Mouse (Mus musculus): ENCODE data around the gene Zfp989. TPM values are rescaled to one million over a fixed set of nuclear protein-coding genes. Genes with fewer than 3 reads are reported as not detected.
"Not testable (repeated sequence)": the region's sequence is repeated elsewhere in the genome, so short reads cannot be mapped to it uniquely, and the experiment has no call there.

Gene Zfp989
- 0.75 and 0.78 TPM in 2 replicates for total RNA-seq (2014; fragmentation: Nextera tagmentation)
- not detected in 2 replicates for total RNA-seq (2017)
- not detected in 2 replicates for polyA plus RNA-seq (2012)

- not testable (repeated sequence) for H3K27me3 ChIP-seq (ENCODE audit: insufficient read depth, low read length); DNase-seq (ENCODE audit: low spot score); H3K4me3 ChIP-seq (ENCODE audit: low read depth, low read length); ATAC-seq (ENCODE audit: extremely low read depth, insufficient number of reproducible peaks, low FRiP score, poor library complexity, severe bottlenecking); H3K36me3 ChIP-seq (replicated peaks); H3K9me3 ChIP-seq (replicated peaks); H3K4me1 ChIP-seq (ENCODE audit: insufficient read depth, low read depth, low read length)
Observed at GRCm38 (mm10) chr4:146971757-146972156, at the start of gene Zfp989. Zfp989 (plus strand) TSS chr4:146971976.

- ATAC-seq (ENCODE audit: extremely low read depth, insufficient number of reproducible peaks, low FRiP score, poor library complexity, severe bottlenecking) (no peak), DNase-seq (ENCODE audit: low spot score) (no peak)
- H3K4me3 ChIP-seq (ENCODE audit: low read depth, low read length) = peak overlapping the region; percentile 56; the same call in 1 of the 2 replicates
- H3K27me3 ChIP-seq (ENCODE audit: insufficient read depth, low read length) = no peaks in the 10 kb centered on the region
- no peak for TF ChIP-seq CTCF (IDR thresholded peaks at IDR 0.05; ENCODE audit: low read depth, low read length)
- no peak for TF ChIP-seq GATA2 (IDR thresholded peaks at IDR 0.05; ENCODE audit: borderline replicate concordance, low read depth, low read length)
- no peak for TF ChIP-seq TAL1 (conservative IDR thresholded peaks at IDR 0.05; ENCODE audit: low read depth, low read length)
- no peak for TF ChIP-seq POLR2AphosphoS5 (IDR thresholded peaks at IDR 0.05; ENCODE audit: insufficient replicate concordance, low read depth, low read length)
- no peak for TF ChIP-seq GATA1 (IDR thresholded peaks at IDR 0.05; ENCODE audit: borderline replicate concordance, low read length)
- H3K36me3 ChIP-seq (replicated peaks) = no peaks in the 10 kb centered on the region
- H3K4me1 ChIP-seq (ENCODE audit: insufficient read depth, low read depth, low read length) = no peaks in the 10 kb centered on the region
- peaks cover 11% of the 10 kb centered on the region for H3K9me3 ChIP-seq (replicated peaks)
Observed at GRCm38 (mm10) chr4:146932311-146933082, 39.3 kb upstream of the Zfp989 start.

- not testable (repeated sequence) for DNase-seq (ENCODE audit: low spot score); ATAC-seq (ENCODE audit: extremely low read depth, insufficient number of reproducible peaks, low FRiP score, poor library complexity, severe bottlenecking)
Observed at GRCm38 (mm10) chr4:146941691-146942090, 30.1 kb upstream of the Zfp989 start.

GRCm38 (mm10) chr4:146976581-146976980 lies 4.8 kb downstream of the Zfp989 start:
- not testable (repeated sequence) for H3K9me3 ChIP-seq (replicated peaks); H3K36me3 ChIP-seq (replicated peaks)

More at GRCm38 (mm10) chr4:146941691-146942090, 30.1 kb upstream of the Zfp989 start:
- H3K36me3 ChIP-seq (replicated peaks); H3K27me3 ChIP-seq (ENCODE audit: insufficient read depth, low read length); H3K4me1 ChIP-seq (ENCODE audit: insufficient read depth, low read depth, low read length); H3K9me3 ChIP-seq (replicated peaks); H3K4me3 ChIP-seq (ENCODE audit: low read depth, low read length): not testable (repeated sequence)

GRCm38 (mm10) chr4:147018400-147018799 lies 46.6 kb downstream of the Zfp989 start:
- not testable (repeated sequence) for H3K4me1 ChIP-seq (ENCODE audit: insufficient read depth, low read depth, low read length); H3K9me3 ChIP-seq (replicated peaks); DNase-seq (ENCODE audit: low spot score); H3K36me3 ChIP-seq (replicated peaks); H3K27me3 ChIP-seq (ENCODE audit: insufficient read depth, low read length); H3K4me3 ChIP-seq (ENCODE audit: low read depth, low read length)
- peak; percentile 34; the same call in 1 of the 2 replicates for ATAC-seq (ENCODE audit: extremely low read depth, insufficient number of reproducible peaks, low FRiP score, poor library complexity, severe bottlenecking)

More at GRCm38 (mm10) chr4:146976581-146976980, 4.8 kb downstream of the Zfp989 start:
- not testable (repeated sequence) for H3K4me3 ChIP-seq (ENCODE audit: low read depth, low read length); DNase-seq (ENCODE audit: low spot score); H3K4me1 ChIP-seq (ENCODE audit: insufficient read depth, low read depth, low read length); H3K27me3 ChIP-seq (ENCODE audit: insufficient read depth, low read length); ATAC-seq (ENCODE audit: extremely low read depth, insufficient number of reproducible peaks, low FRiP score, poor library complexity, severe bottlenecking)

- H3K36me3 ChIP-seq (replicated peaks); DNase-seq (ENCODE audit: low spot score); H3K4me1 ChIP-seq (ENCODE audit: insufficient read depth, low read depth, low read length); H3K9me3 ChIP-seq (replicated peaks); H3K27me3 ChIP-seq (ENCODE audit: insufficient read depth, low read length); ATAC-seq (ENCODE audit: extremely low read depth, insufficient number of reproducible peaks, low FRiP score, poor library complexity, severe bottlenecking); H3K4me3 ChIP-seq (ENCODE audit: low read depth, low read length): not testable (repeated sequence)
Observed at GRCm38 (mm10) chr4:147021550-147021949, 49.8 kb downstream of the Zfp989 start, which contains the start of gene Rex2. Rex2 (plus strand) TSS chr4:147021850.

- H3K4me1 ChIP-seq (ENCODE audit: insufficient read depth, low read depth, low read length); DNase-seq (ENCODE audit: low spot score); H3K36me3 ChIP-seq (replicated peaks); H3K4me3 ChIP-seq (ENCODE audit: low read depth, low read length); H3K27me3 ChIP-seq (ENCODE audit: insufficient read depth, low read length); H3K9me3 ChIP-seq (replicated peaks); ATAC-seq (ENCODE audit: extremely low read depth, insufficient number of reproducible peaks, low FRiP score, poor library complexity, severe bottlenecking): not testable (repeated sequence)
Observed at GRCm38 (mm10) chr4:147026374-147026773, 54.6 kb downstream of the Zfp989 start.

GRCm38 (mm10) chr4:147031308-147032036 lies 59.7 kb downstream of the Zfp989 start:
- not testable (repeated sequence) for H3K4me3 ChIP-seq (ENCODE audit: low read depth, low read length); H3K27me3 ChIP-seq (ENCODE audit: insufficient read depth, low read length); H3K36me3 ChIP-seq (replicated peaks); H3K9me3 ChIP-seq (replicated peaks); H3K4me1 ChIP-seq (ENCODE audit: insufficient read depth, low read depth, low read length); DNase-seq (ENCODE audit: low spot score)
- peak; percentile 34; the same call in 1 of the 2 replicates for ATAC-seq (ENCODE audit: extremely low read depth, insufficient number of reproducible peaks, low FRiP score, poor library complexity, severe bottlenecking)

All from G1E (cell line).